ENCODE assay signal across 9 mouse cellular contexts in the genomic region with DNA sequence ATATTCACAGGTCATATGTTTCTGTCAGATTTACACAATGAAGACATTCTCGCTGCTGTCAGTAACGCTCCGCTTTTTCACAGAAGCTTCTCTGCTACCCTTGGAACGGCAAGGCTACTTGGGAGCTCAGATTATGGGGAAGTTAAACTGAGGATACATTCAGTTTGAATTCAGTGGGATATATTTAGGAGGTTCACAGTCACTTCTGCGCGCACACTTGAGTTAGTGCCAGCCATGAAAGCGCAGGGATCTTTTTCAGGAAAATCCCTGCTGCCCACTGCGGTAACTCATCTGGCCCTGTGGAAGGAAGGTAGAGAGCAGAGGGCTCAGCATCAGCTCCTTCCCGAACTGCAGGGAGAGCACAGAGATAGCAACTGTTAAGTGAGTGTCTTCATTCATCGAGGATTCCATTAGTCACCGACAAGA. TPM values are rescaled to one million over a fixed set of nuclear protein-coding genes. Genes with fewer than 3 reads are reported as not detected.
A peak's percentile ranks its signal among the peaks of the same experiment; 100 is the strongest.
DNase-seq lines count a peak whose midpoint lies in the region; ATAC-seq lines count a peak whose summit lies in the region.
"Had no signal": no experiment of that assay in that cellular context is flagged by ENCODE, and none has a peak within 500 bp of the region (broad histone marks: within the 10 kb centered on the region; RNA-seq: fewer than 3 reads in every experiment).

No protein-coding gene starts in this region.

- intact Hi-C loops in heart, postnatal 14 days (cut with DNase I): no loop called here

- H3K36me3 ChIP-seq in heart, embryonic 16.5 days (ENCODE audit: control insufficient read depth, insufficient read depth): no peaks in the 10 kb centered on the region
- H3K36me3 ChIP-seq in embryonic facial prominence, embryonic 14.5 days (ENCODE audit: control insufficient read depth, insufficient read depth, low read length): no peaks in the 10 kb centered on the region
- no peaks in the 10 kb centered on the region for H3K36me3 ChIP-seq in hindbrain, embryonic 15.5 days
- no peaks in the 10 kb centered on the region for H3K36me3 ChIP-seq in neural tube, embryonic 13.5 days

- peak overlapping the region; percentile 13 for H3K4me3 ChIP-seq in heart, embryonic 16.5 days (ENCODE audit: low read length)
- H3K4me3 ChIP-seq in embryonic facial prominence, embryonic 14.5 days (ENCODE audit: low read depth, low read length): peak overlapping the region; percentile 4; the same call in 1 of the 2 replicates
- peak overlapping the region; percentile 19 for H3K4me3 ChIP-seq in hindbrain, embryonic 15.5 days
- no peak overlapping the region for H3K4me3 ChIP-seq in neural tube, embryonic 13.5 days

- H3K27ac ChIP-seq in heart, embryonic 16.5 days (ENCODE audit: low read length): no peak overlapping the region
- no peak overlapping the region for H3K27ac ChIP-seq in embryonic facial prominence, embryonic 14.5 days (replicated peaks; ENCODE audit: low read depth, low read length)
- peak overlapping the region; percentile 47 for H3K27ac ChIP-seq in hindbrain, embryonic 15.5 days (replicated peaks)
- 0 out of 2 replicates have a peak overlapping the region, but pooled peaks have one; percentile 18 for H3K27ac ChIP-seq in neural tube, embryonic 13.5 days (replicated peaks)

- H3K27me3 ChIP-seq in heart, embryonic 16.5 days (ENCODE audit: control insufficient read depth, insufficient read depth, low read length): no peaks in the 10 kb centered on the region
- no peaks in the 10 kb centered on the region for H3K27me3 ChIP-seq in embryonic facial prominence, embryonic 14.5 days (replicated peaks; ENCODE audit: control insufficient read depth, insufficient read depth, low read length)
- H3K27me3 ChIP-seq in hindbrain, embryonic 15.5 days: no peaks in the 10 kb centered on the region
- no peaks in the 10 kb centered on the region for H3K27me3 ChIP-seq in neural tube, embryonic 13.5 days

- no peaks in the 10 kb centered on the region for H3K9me3 ChIP-seq in heart, embryonic 16.5 days (replicated peaks; ENCODE audit: control insufficient read depth, low read length)
- H3K9me3 ChIP-seq in embryonic facial prominence, embryonic 14.5 days (ENCODE audit: control insufficient read depth, low read length): no peaks in the 10 kb centered on the region
- no peaks in the 10 kb centered on the region for H3K9me3 ChIP-seq in hindbrain, embryonic 15.5 days
- no peaks in the 10 kb centered on the region for H3K9me3 ChIP-seq in neural tube, embryonic 13.5 days

- H3K4me2 ChIP-seq in heart, embryonic 16.5 days (ENCODE audit: low read depth, low read length): peak overlapping the region; percentile 48
- peak overlapping the region; percentile 40 for H3K4me2 ChIP-seq in embryonic facial prominence, embryonic 14.5 days (ENCODE audit: low read depth, low read length)
- H3K4me2 ChIP-seq in hindbrain, embryonic 15.5 days: peak overlapping the region; percentile 46
- H3K4me2 ChIP-seq in neural tube, embryonic 13.5 days: peak overlapping the region; percentile 39

- peaks cover 9% of the 10 kb centered on the region; the same call in 1 of the 2 replicates for H3K4me1 ChIP-seq in heart, embryonic 16.5 days (ENCODE audit: control insufficient read depth, insufficient read depth, low read length)
- peaks cover 6% of the 10 kb centered on the region; the same call in 1 of the 2 replicates for H3K4me1 ChIP-seq in embryonic facial prominence, embryonic 14.5 days (ENCODE audit: control insufficient read depth, insufficient read depth, low read length)
- H3K4me1 ChIP-seq in hindbrain, embryonic 15.5 days (replicated peaks): peaks cover 8% of the 10 kb centered on the region; the same call in 1 of the 2 replicates
- peaks cover 11% of the 10 kb centered on the region for H3K4me1 ChIP-seq in neural tube, embryonic 13.5 days (replicated peaks)

- H3K9ac ChIP-seq in heart, embryonic 16.5 days (ENCODE audit: low read length): no peak overlapping the region
- peak overlapping the region; percentile 26; the same call in 1 of the 2 replicates for H3K9ac ChIP-seq in embryonic facial prominence, embryonic 14.5 days (ENCODE audit: low read depth, low read length)
- no peak overlapping the region for H3K9ac ChIP-seq in hindbrain, embryonic 15.5 days
- no peak overlapping the region for H3K9ac ChIP-seq in neural tube, embryonic 13.5 days

- DNase-seq in heart, postnatal 14 days: no peak
- DNase-seq in embryonic facial prominence, embryonic 14.5 days (ENCODE audit: low spot score): no peak
- DNase-seq in adrenal gland, adult 8-10 months: no peak
- DNase-seq: cerebellum, adult 9-10 months had no signal

- WGBS in heart, embryonic 16.5 days: 29% methylated on average over 11 of the region's 11 CpGs
- 23% methylated on average over 11 of the region's 11 CpGs for WGBS in embryonic facial prominence, embryonic 14.5 days
- 25% methylated on average over 11 of the region's 11 CpGs for WGBS in hindbrain, embryonic 15.5 days
- WGBS in neural tube, embryonic 13.5 days: 44% methylated on average over 11 of the region's 11 CpGs

- no peak for ATAC-seq in heart, embryonic 16.5 days (replicated peaks; ENCODE audit: extremely low read depth, insufficient read depth, low FRiP score)
- no peak for ATAC-seq in embryonic facial prominence, embryonic 14.5 days (ENCODE audit: low read depth)
- ATAC-seq in hindbrain, embryonic 15.5 days (ENCODE audit: low FRiP score, low read depth): 0 out of 2 replicates have a peak, but pooled peaks have one; percentile 15
- no peak for ATAC-seq in neural tube, embryonic 13.5 days (ENCODE audit: low read depth)
- no peak for ATAC-seq in erythroid progenitor cell, adult 5-6 weeks (replicated peaks; ENCODE audit: low FRiP score, poor library complexity, severe bottlenecking)
- ATAC-seq in megakaryocyte-erythroid progenitor cell, adult 5-6 weeks (replicated peaks; ENCODE audit: low FRiP score, low TSS enrichment, poor library complexity, severe bottlenecking): no peak

RNA-seq across cellular contexts. Expression of a gene that starts 27.3 kb away (rescaled TPM):
- 19.4 and 19.7 TPM in 2 replicates for polyA plus RNA-seq in heart, embryonic 16.5 days (2015; fragmentation: Nextera tagmentation; extraction: Ambion mirVana)
- total RNA-seq in heart, postnatal 14 days (2021): 10 to 100 TPM; 34.7 to 37.8 TPM
- 29.9 and 33.0 TPM in 2 replicates for polyA plus RNA-seq in embryonic facial prominence, embryonic 14.5 days (2014; fragmentation: Nextera tagmentation; extraction: Ambion mirVana)
- polyA plus RNA-seq in hindbrain, embryonic 15.5 days (2015; fragmentation: Nextera tagmentation; extraction: Ambion mirVana): 26.5 and 28.3 TPM in 2 replicates
- polyA plus RNA-seq in neural tube, embryonic 13.5 days (2015; fragmentation: Nextera tagmentation; extraction: Ambion mirVana): 23.5 and 23.7 TPM in 2 replicates
- total RNA-seq in adrenal gland, adult 8-10 months (2022): 10 to 100 TPM; 58.4 to 69.2 (median 61.3) TPM
- total RNA-seq in erythroid progenitor cell, adult 5-6 weeks (2015; ENCODE audit: low replicate concordance): 134 and 172 TPM in 2 replicates
- total RNA-seq in erythroid progenitor cell, adult 5-6 weeks (2017; ENCODE audit: low replicate concordance): 126 and 148 TPM in 2 replicates
- total RNA-seq in megakaryocyte-erythroid progenitor cell, adult 5-6 weeks (2014; fragmentation: Nextera tagmentation): 128 and 150 TPM in 2 replicates
- total RNA-seq in megakaryocyte-erythroid progenitor cell, adult 5-6 weeks (2017): 112 and 121 TPM in 2 replicates

Comparison
In these comparisons a context has a peak if more than half of its experiments do, and no peak if none do; other contexts are left out.
1. H3K27ac ChIP-seq: peak in hindbrain, embryonic 15.5 days (single experiment) and neural tube, embryonic 13.5 days (single experiment); none in heart, embryonic 16.5 days (single experiment) and embryonic facial prominence, embryonic 14.5 days (single experiment).
2. Peak in every context shown above with its lines, with median percentiles within 50 percentile points of each other: H3K4me2 ChIP-seq.